Mouse (Mus musculus) C2C12 (cell line): Measurements from ENCODE around the gene Dhx35.

Experiments used
- CEBPB ChIP-seq: IDR thresholded peaks from one replicate; pipeline ENCODE4 v1.6.1; 2011; ENCODE audit warnings: low read depth, mild to moderate bottlenecking, control low read depth, moderate library complexity
- CTCF ChIP-seq: IDR thresholded peaks from one replicate; pipeline ENCODE4 v1.5.1; 2011; ENCODE audit not compliant: control insufficient read depth, insufficient read depth, insufficient read length
- MAX ChIP-seq: IDR thresholded peaks from one replicate; pipeline ENCODE4 v1.6.1; 2011; ENCODE audit warnings: mild to moderate bottlenecking, control low read depth
- USF1 ChIP-seq: IDR thresholded peaks from one replicate; pipeline ENCODE4 v1.6.1; 2011; ENCODE audit warnings: low read depth, mild to moderate bottlenecking, control low read depth, moderate library complexity

- no peak for TF ChIP-seq MAX
- no peak for TF ChIP-seq CTCF
- no peak for TF ChIP-seq CEBPB
- no peak for TF ChIP-seq USF1
These were observed 96.7 kb downstream of the Dhx35 start for GRCm38 (mm10) chr2:158891319-158891718.
